Mouse (Mus musculus): Measurements from ENCODE around the gene Tbc1d8.

The Tbc1d8 gene

DNA sequence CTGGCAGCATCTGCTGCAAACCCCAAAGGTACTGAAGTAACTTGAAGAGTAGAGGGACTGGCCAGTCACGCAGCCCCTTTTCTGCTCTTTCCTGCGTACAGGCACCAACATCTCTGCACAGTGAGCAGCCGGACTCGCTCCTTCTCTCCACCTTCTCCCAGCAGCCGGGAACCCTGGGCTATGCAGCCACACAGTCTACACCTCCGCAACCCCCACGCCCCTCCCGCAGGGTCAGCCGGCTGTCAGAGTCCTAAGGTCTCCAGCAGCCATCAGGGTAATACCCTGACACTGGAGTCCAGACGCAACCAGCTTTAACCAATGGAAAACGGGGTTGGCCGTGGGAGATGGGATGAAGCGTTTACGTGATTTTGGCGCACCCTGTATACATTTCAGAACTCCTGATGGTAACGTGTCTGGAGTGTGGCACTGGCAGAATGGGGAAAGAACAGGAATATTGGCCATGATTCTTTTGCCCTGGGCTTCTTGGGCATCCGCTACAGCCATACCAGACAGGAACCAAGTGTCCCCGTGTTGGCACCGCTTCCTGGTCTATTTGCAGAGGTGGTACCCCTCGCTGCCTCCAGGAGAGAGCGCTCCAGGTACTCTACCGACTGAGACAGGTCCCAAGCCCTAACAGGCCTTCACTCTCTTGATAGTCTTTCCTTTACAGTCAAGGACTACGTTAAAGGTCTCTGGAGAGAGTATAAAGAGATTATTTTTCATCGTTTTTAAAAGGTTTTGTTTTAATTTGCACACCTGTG lies 116.6 kb downstream of the Tbc1d8 start:
- no peak for DNase-seq (ENCODE audit: low read depth, low spot score)
- Histone ChIP-seq H3K36me3 (ENCODE audit: control insufficient read depth, insufficient read depth, low read length, poor library complexity, severe bottlenecking) (no peaks in the 10 kb centered on the region), H3K27me3 (ENCODE audit: control insufficient read depth, insufficient read depth, low read length, poor library complexity, severe bottlenecking) (peaks cover 3% of the 10 kb centered on the region; the same call in 1 of the 2 replicates)

DNA sequence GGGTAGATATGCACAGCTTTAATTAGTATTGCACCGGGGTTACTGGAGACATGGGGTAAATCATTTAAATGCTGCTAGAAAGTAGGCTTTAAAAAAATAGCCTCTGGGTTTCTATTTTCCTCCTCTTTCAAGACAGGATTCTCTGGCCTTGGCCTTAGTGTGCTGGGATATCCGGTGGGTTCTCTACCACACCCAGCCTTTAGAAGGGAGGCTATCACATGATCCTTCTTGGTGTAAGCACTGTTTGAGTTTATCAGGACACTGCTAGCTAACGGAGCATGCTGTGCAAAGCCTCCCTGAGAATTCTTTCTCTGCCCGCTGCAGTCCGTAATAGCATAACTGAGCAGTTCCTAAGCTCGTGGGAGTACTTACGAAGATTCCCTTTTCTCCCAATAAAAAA lies 129.1 kb downstream of the Tbc1d8 start:
- no peak for DNase-seq (ENCODE audit: low read depth, low spot score)
- Histone ChIP-seq H3K27me3 (ENCODE audit: control insufficient read depth, insufficient read depth, low read length, poor library complexity, severe bottlenecking) (no peaks in the 10 kb centered on the region), H3K36me3 (ENCODE audit: control insufficient read depth, insufficient read depth, low read length, poor library complexity, severe bottlenecking) (no peaks in the 10 kb centered on the region)

DNA sequence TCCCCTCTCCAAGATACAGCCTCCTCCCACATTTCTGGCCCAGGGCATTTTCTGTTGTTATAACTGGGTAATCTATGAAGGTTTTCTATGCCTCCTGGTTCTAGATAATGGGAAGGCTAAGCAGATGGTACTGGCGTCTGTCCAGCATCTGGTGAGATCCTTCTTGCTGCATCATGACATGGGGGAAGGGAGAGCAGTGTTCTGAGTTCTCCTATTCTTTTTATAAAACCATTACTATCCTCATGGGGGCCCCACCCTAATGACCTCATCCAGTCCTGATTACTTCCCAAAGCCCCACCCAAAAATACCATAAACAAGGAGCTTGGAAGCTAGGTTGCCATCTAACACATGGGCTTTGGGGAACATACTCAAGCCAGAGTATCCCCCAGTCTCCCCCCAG lies 129.6 kb downstream of the Tbc1d8 start:
- Histone ChIP-seq H3K36me3 (ENCODE audit: control insufficient read depth, insufficient read depth, low read length, poor library complexity, severe bottlenecking) (no peaks in the 10 kb centered on the region), H3K27me3 (ENCODE audit: control insufficient read depth, insufficient read depth, low read length, poor library complexity, severe bottlenecking) (no peaks in the 10 kb centered on the region)
- DNase-seq (ENCODE audit: low read depth, low spot score): no peak

DNA sequence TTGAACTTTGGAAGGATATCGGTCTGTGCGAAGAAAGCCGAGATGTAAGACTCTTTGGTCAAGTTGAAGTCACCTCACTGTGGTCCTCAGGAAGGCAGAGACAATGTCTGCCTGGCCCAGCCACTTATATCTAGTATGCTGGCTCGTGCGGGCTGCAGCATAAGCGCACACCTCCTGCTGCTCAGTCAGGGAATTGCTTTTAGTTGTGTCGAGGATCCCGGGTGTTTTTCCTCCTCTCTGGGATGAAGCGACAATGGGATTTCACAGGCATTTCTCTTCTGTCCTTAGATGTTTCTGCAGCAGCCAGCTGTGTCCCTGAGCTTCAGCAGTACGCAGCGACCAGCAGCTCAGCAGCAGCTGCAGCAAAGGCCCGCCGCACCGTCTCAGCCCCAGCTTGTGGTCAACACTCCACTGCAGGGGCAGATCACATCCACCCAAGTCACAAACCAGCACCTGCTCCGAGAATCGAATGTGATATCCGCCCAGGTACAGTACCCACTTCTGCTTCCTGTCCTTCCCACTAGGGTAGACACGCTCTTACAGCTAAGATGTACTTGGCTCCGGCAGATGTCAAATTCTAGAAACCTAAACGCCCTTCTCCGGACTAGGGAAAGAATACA lies 133.5 kb downstream of the Tbc1d8 start:
- no peaks in the 10 kb centered on the region for H3K36me3 ChIP-seq (ENCODE audit: control insufficient read depth, insufficient read depth, low read length, poor library complexity, severe bottlenecking)
- DNase-seq (ENCODE audit: low read depth, low spot score): no peak
- no peaks in the 10 kb centered on the region for H3K27me3 ChIP-seq (ENCODE audit: control insufficient read depth, insufficient read depth, low read length, poor library complexity, severe bottlenecking)

DNA sequence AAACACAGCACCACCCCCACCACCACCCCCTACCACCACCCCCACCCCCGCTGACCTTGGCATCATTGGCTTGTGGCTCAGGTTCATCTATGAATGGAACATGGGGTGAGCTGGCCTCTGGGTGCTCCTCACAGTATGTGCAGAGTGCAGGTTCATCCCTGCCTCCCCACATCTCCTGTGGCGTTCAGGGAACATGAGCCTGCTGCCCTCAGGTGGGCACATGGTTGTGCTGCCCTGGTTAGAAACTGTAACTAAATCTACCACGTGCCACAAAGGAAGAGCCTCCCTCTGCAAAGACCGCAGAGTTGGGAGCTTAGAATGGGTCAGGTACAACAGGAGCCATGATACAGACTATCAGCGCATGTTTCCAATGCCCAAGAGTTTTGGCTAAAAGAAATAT lies 135.3 kb downstream of the Tbc1d8 start:
- DNase-seq (ENCODE audit: low read depth, low spot score): no peak
- Histone ChIP-seq H3K27me3 (ENCODE audit: control insufficient read depth, insufficient read depth, low read length, poor library complexity, severe bottlenecking) (no peaks in the 10 kb centered on the region), H3K36me3 (ENCODE audit: control insufficient read depth, insufficient read depth, low read length, poor library complexity, severe bottlenecking) (no peaks in the 10 kb centered on the region)

DNA sequence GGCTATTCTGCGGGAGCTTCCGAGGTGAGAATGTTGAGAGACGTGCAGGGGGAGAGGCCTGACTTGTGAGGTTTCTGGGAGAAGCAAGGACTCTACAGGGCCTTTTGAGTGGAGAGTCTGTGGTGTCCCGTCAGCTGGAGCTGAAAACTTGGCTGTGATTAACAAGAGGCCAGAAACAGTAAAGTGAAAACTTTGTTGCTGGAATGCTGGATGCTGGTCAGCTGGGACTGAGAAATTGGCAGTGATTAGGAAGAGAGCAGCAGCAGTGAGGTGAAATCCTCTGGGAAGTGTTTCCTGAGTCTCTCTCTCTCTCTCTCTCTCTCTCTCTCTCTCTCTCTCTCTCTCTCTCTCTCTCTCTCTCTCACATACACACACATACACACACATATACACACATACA lies 136.7 kb downstream of the Tbc1d8 start:
- no peak for DNase-seq (ENCODE audit: low read depth, low spot score)
- Histone ChIP-seq H3K27me3 (ENCODE audit: control insufficient read depth, insufficient read depth, low read length, poor library complexity, severe bottlenecking) (no peaks in the 10 kb centered on the region), H3K36me3 (ENCODE audit: control insufficient read depth, insufficient read depth, low read length, poor library complexity, severe bottlenecking) (no peaks in the 10 kb centered on the region)

DNA sequence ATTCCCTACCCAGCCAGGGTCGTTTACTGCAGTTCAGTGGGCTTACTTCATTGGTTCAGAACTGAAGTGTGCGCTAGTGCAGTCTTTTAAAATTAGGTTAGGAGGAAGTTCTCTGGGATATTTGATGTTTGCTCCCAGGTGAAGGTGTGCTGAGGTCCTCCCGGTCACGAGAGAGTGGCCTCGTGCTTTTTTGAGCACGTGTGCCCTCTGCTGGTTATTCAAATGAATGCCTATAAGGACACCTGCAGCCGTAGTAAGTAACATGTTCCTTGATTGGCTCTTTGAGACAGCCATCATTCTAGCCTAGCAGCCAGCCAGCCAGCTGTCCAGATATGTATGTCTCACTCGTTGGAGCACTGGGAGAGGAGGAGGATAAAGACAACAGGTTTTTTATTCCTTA lies 137.9 kb downstream of the Tbc1d8 start:
- DNase-seq (ENCODE audit: low read depth, low spot score): peak; percentile 49
- H3K36me3 ChIP-seq (ENCODE audit: control insufficient read depth, insufficient read depth, low read length, poor library complexity, severe bottlenecking): no peaks in the 10 kb centered on the region
- no peaks in the 10 kb centered on the region for H3K27me3 ChIP-seq (ENCODE audit: control insufficient read depth, insufficient read depth, low read length, poor library complexity, severe bottlenecking)

DNA sequence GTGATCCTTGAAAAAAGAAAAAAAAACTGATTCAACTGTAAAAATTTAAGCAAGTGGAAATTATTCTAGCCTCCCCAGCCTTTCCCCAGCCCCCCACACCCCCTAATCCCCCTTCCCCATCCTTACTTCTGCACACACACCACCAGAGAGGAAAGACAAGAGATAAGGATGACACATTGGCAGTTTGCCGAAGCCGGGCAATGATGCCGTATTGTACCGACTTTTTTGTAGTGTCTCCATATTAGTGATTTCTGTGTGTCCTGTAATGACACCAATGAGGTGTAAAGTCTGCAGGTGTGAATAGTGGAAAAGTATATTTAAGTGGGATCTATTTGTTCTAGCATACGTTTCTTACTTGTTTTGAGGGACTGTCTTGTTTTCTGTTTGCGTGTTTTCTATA lies 138.4 kb downstream of the Tbc1d8 start:
- DNase-seq (ENCODE audit: low read depth, low spot score): no peak

DNA sequence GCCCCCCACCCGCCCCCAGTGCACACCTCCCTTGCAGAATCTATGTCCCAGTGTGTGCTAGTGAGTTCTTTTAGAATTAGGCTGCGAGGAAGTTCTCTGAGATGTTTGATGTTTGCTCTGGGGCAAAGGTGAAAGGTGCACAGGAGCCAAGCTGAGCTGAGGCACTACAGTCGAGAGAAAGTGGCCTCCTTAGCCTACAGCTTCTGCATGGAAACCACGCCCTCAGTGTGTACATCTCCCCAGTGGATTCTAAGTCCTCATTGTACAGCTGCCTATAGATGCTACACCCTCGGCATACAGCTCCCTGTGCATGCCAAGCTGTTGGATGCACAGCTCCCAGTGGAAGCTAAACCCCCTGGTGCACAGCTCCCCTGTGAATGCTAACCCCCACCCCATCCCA lies 139.1 kb downstream of the Tbc1d8 start:
- H3K36me3 ChIP-seq (ENCODE audit: control insufficient read depth, insufficient read depth, low read length, poor library complexity, severe bottlenecking): no peaks in the 10 kb centered on the region
- DNase-seq (ENCODE audit: low read depth, low spot score): no peak
- H3K27me3 ChIP-seq (ENCODE audit: control insufficient read depth, insufficient read depth, low read length, poor library complexity, severe bottlenecking): no peaks in the 10 kb centered on the region

More for the DNA sequence above, 138.4 kb downstream of the Tbc1d8 start:
- Histone ChIP-seq H3K36me3 (ENCODE audit: control insufficient read depth, insufficient read depth, low read length, poor library complexity, severe bottlenecking) (no peaks in the 10 kb centered on the region), H3K27me3 (ENCODE audit: control insufficient read depth, insufficient read depth, low read length, poor library complexity, severe bottlenecking) (no peaks in the 10 kb centered on the region)

DNA sequence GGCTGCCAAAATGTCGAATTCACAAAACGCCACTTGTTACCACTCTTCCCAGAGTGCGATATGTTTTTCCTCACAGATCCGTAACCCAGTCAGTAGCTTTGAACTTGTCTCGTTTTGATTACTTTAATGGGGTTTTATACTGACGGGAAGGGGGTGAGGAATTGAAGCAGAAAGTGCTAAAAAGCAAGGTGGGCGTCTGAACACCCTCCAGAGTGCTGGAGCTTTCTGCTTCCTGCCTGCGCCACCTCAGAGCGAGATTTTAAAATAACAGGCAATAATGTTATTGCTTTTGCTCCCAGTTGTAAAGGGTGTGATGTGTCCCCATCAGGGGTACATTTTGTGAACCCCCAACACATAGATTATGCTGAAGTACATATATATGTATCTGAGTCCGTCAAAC lies 139.7 kb downstream of the Tbc1d8 start:
- H3K36me3 ChIP-seq (ENCODE audit: control insufficient read depth, insufficient read depth, low read length, poor library complexity, severe bottlenecking): no peaks in the 10 kb centered on the region
- H3K27me3 ChIP-seq (ENCODE audit: control insufficient read depth, insufficient read depth, low read length, poor library complexity, severe bottlenecking): no peaks in the 10 kb centered on the region
- no peak for DNase-seq (ENCODE audit: low read depth, low spot score)

DNA sequence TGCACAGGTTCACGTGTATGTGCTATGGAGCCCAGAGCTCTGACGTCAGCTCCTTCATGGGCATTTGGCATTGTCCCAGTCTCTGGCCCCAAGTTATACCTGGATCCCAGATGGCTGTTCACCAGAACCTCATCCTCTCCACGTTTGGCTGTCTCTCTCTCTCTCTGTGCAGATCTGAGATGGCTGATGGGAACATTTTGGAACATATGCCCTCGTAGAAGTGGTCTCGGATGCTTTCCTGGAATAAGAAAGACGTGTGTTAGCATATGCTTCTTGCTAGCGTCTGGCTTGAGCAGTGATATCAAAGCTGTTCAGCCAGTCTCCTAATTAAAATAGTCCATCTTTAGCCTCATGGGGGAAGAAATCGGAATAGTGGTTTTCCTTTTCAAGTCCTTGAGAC lies 141.8 kb downstream of the Tbc1d8 start:
- no peaks in the 10 kb centered on the region for H3K36me3 ChIP-seq (ENCODE audit: control insufficient read depth, insufficient read depth, low read length, poor library complexity, severe bottlenecking)
- DNase-seq (ENCODE audit: low read depth, low spot score): no peak
- H3K27me3 ChIP-seq (ENCODE audit: control insufficient read depth, insufficient read depth, low read length, poor library complexity, severe bottlenecking): no peaks in the 10 kb centered on the region

DNA sequence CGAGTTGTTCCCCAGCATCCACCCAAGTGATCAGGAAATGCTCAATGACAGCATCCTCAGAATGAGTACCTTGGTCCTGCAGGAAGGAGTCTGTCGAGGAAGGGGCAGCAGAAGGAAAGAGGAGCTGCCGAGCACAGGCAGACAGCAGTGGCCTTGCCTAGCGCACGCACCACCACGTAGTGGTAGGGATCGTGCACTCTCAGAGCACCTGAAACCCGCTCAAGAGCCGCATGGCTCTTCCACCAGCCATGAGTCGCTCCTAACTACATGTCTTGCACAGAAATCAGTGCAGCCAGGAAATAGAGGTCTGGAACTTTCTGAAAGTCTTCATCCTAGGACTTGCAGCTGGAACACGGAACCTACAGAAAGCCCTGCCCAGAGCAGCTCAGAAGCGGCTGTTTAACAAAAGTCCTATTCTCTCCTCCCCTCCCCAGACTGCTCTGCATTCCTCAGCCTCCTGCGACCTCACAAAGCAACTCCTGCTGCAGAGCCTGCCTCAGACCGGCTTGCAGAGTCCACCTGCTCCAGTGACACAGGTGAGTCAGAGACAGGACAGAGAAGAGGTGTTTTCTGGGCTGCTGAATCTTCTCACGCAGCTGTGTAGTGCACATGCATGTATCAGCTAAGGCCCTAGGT lies 142.9 kb downstream of the Tbc1d8 start:
- no peaks in the 10 kb centered on the region for H3K36me3 ChIP-seq (ENCODE audit: control insufficient read depth, insufficient read depth, low read length, poor library complexity, severe bottlenecking)
- H3K27me3 ChIP-seq (ENCODE audit: control insufficient read depth, insufficient read depth, low read length, poor library complexity, severe bottlenecking): no peaks in the 10 kb centered on the region
- DNase-seq (ENCODE audit: low read depth, low spot score): no peak

DNA sequence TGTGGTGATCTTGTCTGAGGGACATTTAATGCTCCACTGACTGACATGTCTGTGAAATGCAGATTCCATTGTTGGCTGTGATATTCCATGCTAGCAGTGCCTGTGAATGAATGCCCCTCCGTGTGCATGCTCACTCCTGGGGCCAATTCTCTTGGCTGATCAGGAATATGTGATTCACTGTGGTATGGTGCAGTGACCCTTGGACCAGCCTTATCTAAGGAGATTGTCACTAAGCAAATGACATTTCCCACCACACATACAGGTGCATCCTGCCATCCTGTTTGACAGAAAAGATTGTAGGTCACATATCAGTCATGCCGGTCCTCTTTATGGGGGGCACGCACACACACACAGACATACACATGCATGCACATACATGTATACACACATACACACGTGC lies 146.1 kb downstream of the Tbc1d8 start:
- Histone ChIP-seq H3K36me3 (ENCODE audit: control insufficient read depth, insufficient read depth, low read length, poor library complexity, severe bottlenecking) (no peaks in the 10 kb centered on the region), H3K27me3 (ENCODE audit: control insufficient read depth, insufficient read depth, low read length, poor library complexity, severe bottlenecking) (no peaks in the 10 kb centered on the region)
- DNase-seq (ENCODE audit: low read depth, low spot score): no peak

DNA sequence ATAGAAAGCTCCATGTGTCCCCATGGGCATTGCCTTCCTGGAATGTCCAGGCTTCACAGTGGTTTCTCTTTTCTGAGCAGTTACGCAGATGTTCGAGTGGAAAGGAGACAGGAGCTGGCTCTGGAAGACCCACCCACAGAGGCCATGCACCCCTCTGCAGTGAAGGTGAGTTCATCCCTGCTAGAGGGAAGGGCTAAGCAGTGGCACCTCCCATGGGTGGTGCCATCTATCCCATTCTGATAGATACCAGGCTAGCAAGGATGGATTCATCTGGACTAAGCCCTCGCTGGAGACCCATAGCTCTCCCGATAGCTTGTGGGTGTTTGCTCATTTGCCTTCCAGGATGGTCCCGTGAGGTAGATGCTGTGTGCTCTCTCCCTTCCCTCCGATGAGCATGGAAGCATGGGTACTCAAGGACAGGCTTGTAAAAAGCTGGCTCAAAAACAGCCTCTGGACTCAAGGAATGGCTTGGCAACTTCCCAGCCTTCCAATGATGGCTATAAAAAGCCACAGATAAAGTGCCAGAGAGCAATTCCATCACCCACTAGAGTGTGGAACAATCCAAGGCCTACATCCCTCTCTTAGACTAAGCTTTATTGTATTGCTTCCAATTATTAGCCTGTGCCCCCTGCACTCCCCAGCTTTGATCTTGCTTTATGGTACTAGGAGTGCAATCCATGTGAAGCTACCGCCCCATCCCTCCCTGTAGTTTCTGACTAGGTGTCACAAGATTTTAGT lies 147.5 kb downstream of the Tbc1d8 start:
- no peaks in the 10 kb centered on the region for H3K36me3 ChIP-seq (ENCODE audit: control insufficient read depth, insufficient read depth, low read length, poor library complexity, severe bottlenecking)
- no peaks in the 10 kb centered on the region for H3K27me3 ChIP-seq (ENCODE audit: control insufficient read depth, insufficient read depth, low read length, poor library complexity, severe bottlenecking)
- DNase-seq (ENCODE audit: low read depth, low spot score): no peak

DNA sequence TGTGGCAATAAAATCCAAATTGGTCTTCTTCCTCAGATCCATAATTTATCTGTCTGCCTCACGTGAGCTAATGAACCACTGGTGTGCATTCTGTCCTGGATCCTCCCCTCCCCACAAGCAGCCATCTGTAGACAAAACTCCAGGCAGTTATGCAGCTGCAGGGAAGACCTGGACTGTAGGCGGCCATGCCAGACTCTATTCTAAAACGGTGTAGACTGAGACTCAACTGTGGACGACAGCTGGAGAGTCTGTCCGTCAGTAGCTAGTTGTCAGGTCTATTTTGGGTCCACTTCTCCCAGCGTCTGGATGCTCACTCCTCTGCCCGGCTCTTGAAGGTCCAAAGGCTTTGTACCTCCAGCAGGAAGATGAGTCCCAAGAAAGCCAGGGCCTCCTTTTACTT lies 151.0 kb downstream of the Tbc1d8 start:
- DNase-seq (ENCODE audit: low read depth, low spot score): no peak
- Histone ChIP-seq H3K27me3 (ENCODE audit: control insufficient read depth, insufficient read depth, low read length, poor library complexity, severe bottlenecking) (no peaks in the 10 kb centered on the region), H3K36me3 (ENCODE audit: control insufficient read depth, insufficient read depth, low read length, poor library complexity, severe bottlenecking) (no peaks in the 10 kb centered on the region)
